ENCODE assay signal across 12 mouse cellular contexts in the genomic region with DNA sequence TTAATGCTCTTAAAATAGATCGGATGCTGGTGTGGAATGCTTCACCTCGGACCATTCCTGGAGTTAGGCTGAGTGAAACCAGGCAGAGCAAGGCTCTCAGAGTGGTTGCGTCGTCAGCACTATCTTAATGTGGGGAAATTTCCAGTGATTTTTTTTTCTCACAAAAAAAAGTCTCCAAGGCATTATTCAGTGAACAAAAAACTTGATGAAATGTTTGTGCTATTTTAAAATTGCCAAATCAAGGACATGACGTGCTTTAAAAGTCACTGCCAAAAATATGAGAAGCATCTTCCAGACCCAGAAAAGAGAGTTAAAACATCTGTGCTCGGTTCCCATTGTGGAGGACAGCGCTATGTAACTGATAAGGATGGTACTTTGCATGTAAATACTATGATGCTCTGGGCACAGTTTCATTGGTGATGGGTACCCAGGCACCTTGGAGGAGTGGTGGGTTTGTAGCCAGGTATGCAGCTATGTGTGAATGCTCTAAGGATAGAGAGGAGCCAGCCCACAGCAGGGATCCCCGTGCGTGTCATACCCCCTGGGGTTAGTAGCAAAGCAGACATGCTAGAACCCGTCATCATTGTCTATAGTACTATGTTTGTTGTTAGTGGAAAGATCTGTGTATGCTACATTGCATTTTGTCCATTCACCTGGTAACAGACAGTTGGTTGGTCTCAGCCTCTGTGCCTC. TPM values are rescaled to one million over a fixed set of nuclear protein-coding genes. Genes with fewer than 3 reads are reported as not detected.
DNase-seq lines count a peak whose midpoint lies in the region; ATAC-seq lines count a peak whose summit lies in the region.
"Had no signal": no experiment of that assay in that cellular context is flagged by ENCODE, and none has a peak within 500 bp of the region (broad histone marks: within the 10 kb centered on the region; RNA-seq: fewer than 3 reads in every experiment).

No protein-coding gene starts in this region.

- peak overlapping the region; percentile 77 for H3K27ac ChIP-seq in heart, embryonic 16.5 days (ENCODE audit: low read length)
- H3K27ac ChIP-seq in hindbrain, embryonic 12.5 days: no peak overlapping the region

- H3K36me3 ChIP-seq in heart, embryonic 16.5 days (ENCODE audit: control insufficient read depth, insufficient read depth): no peaks in the 10 kb centered on the region
- H3K36me3 ChIP-seq in hindbrain, embryonic 12.5 days: no peaks in the 10 kb centered on the region

- H3K9ac ChIP-seq in heart, embryonic 16.5 days (ENCODE audit: low read length): no peak overlapping the region
- no peak overlapping the region for H3K9ac ChIP-seq in hindbrain, embryonic 12.5 days

- H3K9me3 ChIP-seq in heart, embryonic 16.5 days (replicated peaks; ENCODE audit: control insufficient read depth, low read length): 0 out of 2 replicates have a peak, but pooled peaks cover 2% of the 10 kb centered on the region
- H3K9me3 ChIP-seq in hindbrain, embryonic 12.5 days (replicated peaks): no peaks in the 10 kb centered on the region

- no peak overlapping the region for H3K4me3 ChIP-seq in heart, embryonic 16.5 days (ENCODE audit: low read length)
- no peak overlapping the region for H3K4me3 ChIP-seq in hindbrain, embryonic 12.5 days

- ATAC-seq in heart, embryonic 16.5 days (replicated peaks; ENCODE audit: extremely low read depth, insufficient read depth, low FRiP score): peak; percentile 78
- ATAC-seq in hindbrain, embryonic 12.5 days (ENCODE audit: low FRiP score): no peak
- ATAC-seq: inflammation-experienced regulatory T-cells, adult 6 months had no signal

- H3K4me1 ChIP-seq in heart, embryonic 16.5 days (ENCODE audit: control insufficient read depth, insufficient read depth, low read length): peaks cover 11% of the 10 kb centered on the region
- H3K4me1 ChIP-seq in hindbrain, embryonic 12.5 days: peaks cover 9% of the 10 kb centered on the region

- peak; percentile 14 to 61 for DNase-seq in adrenal gland, adult (ENCODE audit: inconsistent age in 2 of 2, low spot score in 1 of 2)
- DNase-seq in adrenal gland, adult 2 months: no peak
- DNase-seq in kidney, postnatal 10 days: peak; percentile 14
- no peak for DNase-seq in kidney, postnatal 4 days
- DNase-seq in adipocyte (ENCODE audit: low spot score): peak; percentile 74
- no peak for DNase-seq in thymus, postnatal 25 days
- DNase-seq: left cerebral cortex, postnatal 4 days had no signal

- peak overlapping the region; percentile 17 for H3K4me2 ChIP-seq in heart, embryonic 16.5 days (ENCODE audit: low read depth, low read length)
- no peak overlapping the region for H3K4me2 ChIP-seq in hindbrain, embryonic 12.5 days (replicated peaks)

- no peaks in the 10 kb centered on the region for H3K27me3 ChIP-seq in heart, embryonic 16.5 days (ENCODE audit: control insufficient read depth, insufficient read depth, low read length)
- H3K27me3 ChIP-seq in hindbrain, embryonic 12.5 days: no peaks in the 10 kb centered on the region

- WGBS in heart, embryonic 16.5 days: 30% methylated on average over 10 of the region's 10 CpGs
- WGBS in hindbrain, embryonic 12.5 days: 75% methylated on average over 10 of the region's 10 CpGs

RNA-seq across cellular contexts. Expression of a gene that starts 11.3 kb away (rescaled TPM):
- under 1 TPM in 1 of 2 experiments, not detected in 1; 0.31 TPM for total RNA-seq in adrenal gland, adult 2 months (2021)
- 0.13 TPM in 1 of 2 replicates, not detected in the other for polyA plus RNA-seq in adrenal gland, adult 2 months (2012; rRNA removed)
- 3.8 and 4.6 TPM in 2 replicates for polyA plus RNA-seq in heart, embryonic 16.5 days (2015; fragmentation: Nextera tagmentation; extraction: Ambion mirVana)
- 0.64 and 0.71 TPM in 2 replicates for polyA plus RNA-seq in hindbrain, embryonic 12.5 days (2016; fragmentation: Nextera tagmentation; extraction: Ambion mirVana)
- total RNA-seq: left cerebral cortex, postnatal 4 days had no signal
- polyA plus RNA-seq: inflammation-experienced regulatory T-cells, adult 6 months had no signal

RNA-seq across cellular contexts. Expression of a gene that starts 17.8 kb away (rescaled TPM):
- 10 to 100 TPM; 63.2 to 63.4 TPM for total RNA-seq in adrenal gland, adult 2 months (2021)
- 9.2 and 9.4 TPM in 2 replicates for polyA plus RNA-seq in adrenal gland, adult 2 months (2012; rRNA removed)
- 156 TPM in 2 replicates for polyA plus RNA-seq in heart, embryonic 16.5 days (2015; fragmentation: Nextera tagmentation; extraction: Ambion mirVana)
- 26.0 and 32.0 TPM in 2 replicates for polyA plus RNA-seq in hindbrain, embryonic 12.5 days (2016; fragmentation: Nextera tagmentation; extraction: Ambion mirVana)

RNA-seq across cellular contexts. Expression of a gene that starts 27.9 kb away (rescaled TPM):
- not detected for total RNA-seq in adrenal gland, adult 2 months (2021)
- not detected in 2 replicates for polyA plus RNA-seq in adrenal gland, adult 2 months (2012; rRNA removed)
- not detected in 2 replicates for polyA plus RNA-seq in heart, embryonic 16.5 days (2015; fragmentation: Nextera tagmentation; extraction: Ambion mirVana)
- polyA plus RNA-seq in hindbrain, embryonic 12.5 days (2016; fragmentation: Nextera tagmentation; extraction: Ambion mirVana): not detected in 2 replicates
- total RNA-seq: left cerebral cortex, postnatal 4 days; megakaryocyte-erythroid progenitor cell, adult 5-6 weeks had no signal
- polyA plus RNA-seq: inflammation-experienced regulatory T-cells, adult 6 months; neural tube, embryonic 14.5 days had no signal

Comparison
In these comparisons a context has a peak if more than half of its experiments do, and no peak if none do; other contexts are left out.
1. DNase-seq: peak in adrenal gland, adult (2 of 2), kidney, postnatal 10 days (single experiment) and adipocyte (single experiment); none in adrenal gland, adult 2 months (single experiment), kidney, postnatal 4 days (0 of 2) and thymus, postnatal 25 days (single experiment).